Mouse (Mus musculus) stomach, embryonic 15.5 days (tissue): ENCODE results near the gene Sar1b. TPM values are rescaled to one million over a fixed set of nuclear protein-coding genes. Genes with fewer than 3 reads are reported as not detected.
"Not testable (repeated sequence)": the region's sequence is repeated elsewhere in the genome, so short reads cannot be mapped to it uniquely, and the experiment has no call there.

Experiments used
- ATAC-seq: fragments of 200-750 bp; cut with Nextera tagmentation; 2 replicates; pipeline ENCODE4 v1.8.0; 2017; ENCODE audit warnings: low read depth, moderate number of reproducible peaks, moderate TSS enrichment; ENCODE audit not compliant: insufficient read depth, low FRiP score
- H3K27ac ChIP-seq: fragments of 300-500 bp; sonication (generic); 2 replicates; pipeline ENCODE4 v1.5.1; 2015; ENCODE audit warnings: mild to moderate bottlenecking, inconsistent platforms
- H3K27me3 ChIP-seq: fragments of 300-500 bp; sonication (generic); replicated peaks from 2 replicates; pipeline ENCODE4 v1.6.1; 2015; ENCODE audit warnings: inconsistent platforms
- H3K36me3 ChIP-seq: fragments of 300-500 bp; sonication (generic); 2 replicates; pipeline ENCODE4 v1.6.1; 2015; ENCODE audit warnings: inconsistent platforms
- H3K4me1 ChIP-seq: fragments of 300-500 bp; sonication (generic); 2 replicates; pipeline ENCODE4 v1.6.1; 2015; ENCODE audit warnings: inconsistent platforms
- H3K4me2 ChIP-seq: fragments of 300-500 bp; sonication (generic); 2 replicates; pipeline ENCODE4 v1.6.1; 2015; ENCODE audit warnings: mild to moderate bottlenecking, inconsistent platforms
- H3K4me3 ChIP-seq: fragments of 300-500 bp; sonication (generic); replicated peaks from 2 replicates; pipeline ENCODE4 v1.5.1; 2015; ENCODE audit warnings: inconsistent platforms
- H3K9ac ChIP-seq: fragments of 300-500 bp; sonication (generic); 2 replicates; pipeline ENCODE4 v1.6.1; 2015; ENCODE audit warnings: inconsistent platforms
- H3K9me3 ChIP-seq: fragments of 300-500 bp; sonication (generic); 2 replicates; pipeline ENCODE4 v1.6.1; 2016; ENCODE audit warnings: inconsistent platforms
- WGBS: fragments of 180-500 bp; shearing (Covaris S2); methylation state at CpG from one replicate; pipeline ENCODE4 v1.1.7; 2015; 5-methylcytosine and 5-hydroxymethylcytosine counted together
- polyA plus RNA-seq: library from polyadenylated mRNA; unstranded; fragments of >200 nt; fragmentation: Nextera tagmentation; extraction: Ambion mirVana; gene quantifications from 2 replicates; pipeline ENCODE4 v1.2.1, GENCODE M21; 2015

Sar1b gene
- polyA plus RNA-seq, 1 experiment from 2014 or later: 115 TPM

GRCm38 (mm10) chr11:51782721-51783120 is 19.2 kb downstream of the Sar1b start:
- Histone ChIP-seq H3K9ac (no peak overlapping the region), H3K36me3 (peaks cover 18% of the 10 kb centered on the region), H3K4me3 (no peak overlapping the region), H3K27me3 (no peaks in the 10 kb centered on the region), H3K4me1 (no peaks in the 10 kb centered on the region), H3K9me3 (no peaks in the 10 kb centered on the region), H3K4me2 (no peak overlapping the region), H3K27ac (no peak overlapping the region)
- 86% methylated on average over 6 of the region's 6 CpGs for WGBS
- ATAC-seq: no peak

- ATAC-seq: no peak
- 94% methylated on average over 6 of the region's 6 CpGs for WGBS
- Histone ChIP-seq H3K4me3 (no peak overlapping the region), H3K27ac (no peak overlapping the region), H3K4me2 (no peak overlapping the region), H3K9me3 (no peaks in the 10 kb centered on the region), H3K36me3 (peaks cover 26% of the 10 kb centered on the region), H3K4me1 (no peaks in the 10 kb centered on the region), H3K9ac (no peak overlapping the region), H3K27me3 (no peaks in the 10 kb centered on the region)
Observed at GRCm38 (mm10) chr11:51785926-51786325, 22.4 kb downstream of the Sar1b start.

DNA sequence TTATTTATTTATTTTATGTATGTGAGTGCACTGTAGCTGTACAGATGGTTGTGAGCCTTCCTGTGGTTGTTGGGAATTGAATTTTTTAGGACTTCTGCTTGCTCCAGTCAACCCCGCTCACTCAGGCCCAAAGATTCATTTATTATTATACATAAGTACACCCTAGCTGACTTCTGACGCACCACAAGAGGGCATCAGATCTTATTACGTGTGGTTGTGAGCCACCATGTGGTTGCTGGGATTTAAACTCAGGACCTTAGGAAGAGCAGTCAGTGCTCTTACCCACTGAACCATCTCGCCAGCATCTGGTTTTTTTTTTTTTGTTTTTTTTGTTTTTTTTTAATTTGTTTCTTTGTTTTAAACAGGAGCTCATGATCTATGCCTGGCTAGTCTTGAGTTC is 26.2 kb downstream of the Sar1b start:
- H3K4me1 ChIP-seq, H3K9me3 ChIP-seq, H3K4me2 ChIP-seq, ATAC-seq, H3K27me3 ChIP-seq, H3K9ac ChIP-seq, H3K27ac ChIP-seq, H3K4me3 ChIP-seq: not testable (repeated sequence)
- H3K36me3 ChIP-seq: peaks cover 26% of the 10 kb centered on the region
- 87% methylated on average over 4 of the region's 4 CpGs for WGBS

GRCm38 (mm10) chr11:51790662-51791061 is 27.2 kb downstream of the Sar1b start:
- Histone ChIP-seq H3K9me3 (no peaks in the 10 kb centered on the region), H3K9ac (no peak overlapping the region), H3K4me1 (no peaks in the 10 kb centered on the region), H3K27ac (no peak overlapping the region), H3K4me2 (no peak overlapping the region), H3K36me3 (peaks cover 23% of the 10 kb centered on the region), H3K4me3 (no peak overlapping the region), H3K27me3 (no peaks in the 10 kb centered on the region)
- 93% methylated on average over 7 of the region's 7 CpGs for WGBS
- no peak for ATAC-seq

GRCm38 (mm10) chr11:51796272-51796671 is 32.8 kb downstream of the Sar1b start:
- no peaks in the 10 kb centered on the region for H3K9me3 ChIP-seq
- no peak for ATAC-seq
- no peaks in the 10 kb centered on the region for H3K27me3 ChIP-seq
- H3K4me3 ChIP-seq: no peak overlapping the region
- H3K36me3 ChIP-seq: 0 out of 2 replicates have a peak, but pooled peaks cover 7% of the 10 kb centered on the region
- H3K9ac ChIP-seq: no peak overlapping the region
- no peaks in the 10 kb centered on the region for H3K4me1 ChIP-seq
- no peak overlapping the region for H3K27ac ChIP-seq
- H3K4me2 ChIP-seq: no peak overlapping the region
- WGBS: 59% methylated on average over 4 of the region's 4 CpGs

DNA sequence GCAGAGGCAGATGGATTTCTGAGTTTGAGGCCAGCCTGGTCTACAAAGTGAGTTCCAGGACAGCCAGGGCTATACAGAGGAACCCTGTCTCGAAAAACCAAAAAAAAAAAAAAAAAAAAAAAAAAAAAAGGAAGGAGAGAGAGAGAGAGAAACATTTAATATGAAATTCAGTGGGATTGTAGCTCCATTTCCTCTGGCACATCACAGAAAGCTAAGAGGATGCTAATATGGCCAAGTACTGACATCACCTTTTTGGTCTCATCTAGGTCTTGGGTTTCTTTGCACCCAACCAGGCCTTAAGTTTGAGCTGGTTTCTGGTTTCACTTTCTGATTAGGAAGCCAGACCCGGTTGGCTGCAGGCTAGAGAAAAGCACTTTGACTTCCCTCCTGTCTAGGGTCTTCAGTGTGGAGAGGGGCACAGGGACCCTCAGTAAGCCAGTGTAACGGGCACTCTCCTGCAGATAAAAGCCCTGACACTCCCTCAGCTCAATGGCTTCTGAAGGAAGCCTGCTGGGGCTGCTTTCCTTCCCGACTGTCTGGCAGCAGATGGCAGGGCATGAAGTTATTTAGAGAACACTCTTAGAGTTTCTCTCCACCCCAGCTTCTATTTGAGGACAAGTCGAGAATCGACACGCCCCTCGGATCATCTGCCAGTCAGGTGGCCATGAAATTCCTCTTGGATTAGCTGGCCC is 37.3 kb downstream of the Sar1b start:
- ATAC-seq: no peak
- Histone ChIP-seq H3K9ac (no peak overlapping the region), H3K4me3 (no peak overlapping the region), H3K9me3 (no peaks in the 10 kb centered on the region), H3K4me2 (no peak overlapping the region), H3K27ac (no peak overlapping the region), H3K36me3 (no peaks in the 10 kb centered on the region), H3K4me1 (no peaks in the 10 kb centered on the region), H3K27me3 (no peaks in the 10 kb centered on the region)
- 37% methylated on average over 8 of the region's 8 CpGs for WGBS

DNA sequence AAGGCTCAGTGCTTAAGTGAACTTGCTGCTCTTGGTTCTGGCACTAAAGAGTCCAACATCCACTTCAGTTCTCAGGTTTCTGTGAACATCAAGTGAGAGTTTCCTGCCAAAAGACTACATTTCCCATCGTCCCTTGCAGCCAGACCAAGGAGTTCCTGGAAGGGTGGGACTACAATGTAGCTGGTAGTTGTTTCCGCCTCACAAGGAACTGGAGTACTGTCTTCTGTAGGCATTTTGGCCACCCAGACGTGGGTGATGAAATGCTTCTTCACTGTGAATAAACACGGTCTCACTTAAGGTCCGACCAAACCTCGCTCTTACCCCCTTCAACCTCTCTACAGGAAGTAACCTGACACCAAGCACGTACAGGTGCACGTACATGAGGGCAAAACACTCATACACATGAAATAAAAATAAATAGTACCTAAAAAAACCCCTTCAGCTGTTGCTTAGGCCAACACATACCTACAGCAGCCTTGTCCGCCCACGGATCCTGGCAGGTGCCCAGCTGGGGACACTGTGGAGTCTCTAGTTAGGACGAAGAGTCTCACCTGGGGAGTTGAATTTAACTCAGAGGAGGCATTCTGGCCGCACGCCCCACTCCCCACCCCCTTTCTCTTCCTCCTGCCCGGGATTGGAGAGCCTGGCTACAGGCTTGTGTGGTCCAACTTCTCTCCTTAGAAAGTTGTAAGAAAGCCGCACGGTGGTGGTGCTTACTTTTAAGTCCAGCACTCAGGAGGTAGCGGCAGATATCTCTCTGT is 41.9 kb downstream of the Sar1b start:
- peak overlapping the region; percentile 70; the same call in 1 of the 2 replicates for H3K27ac ChIP-seq
- 15% methylated on average over 17 of the region's 17 CpGs for WGBS
- peak; percentile 79 for ATAC-seq

DNA sequence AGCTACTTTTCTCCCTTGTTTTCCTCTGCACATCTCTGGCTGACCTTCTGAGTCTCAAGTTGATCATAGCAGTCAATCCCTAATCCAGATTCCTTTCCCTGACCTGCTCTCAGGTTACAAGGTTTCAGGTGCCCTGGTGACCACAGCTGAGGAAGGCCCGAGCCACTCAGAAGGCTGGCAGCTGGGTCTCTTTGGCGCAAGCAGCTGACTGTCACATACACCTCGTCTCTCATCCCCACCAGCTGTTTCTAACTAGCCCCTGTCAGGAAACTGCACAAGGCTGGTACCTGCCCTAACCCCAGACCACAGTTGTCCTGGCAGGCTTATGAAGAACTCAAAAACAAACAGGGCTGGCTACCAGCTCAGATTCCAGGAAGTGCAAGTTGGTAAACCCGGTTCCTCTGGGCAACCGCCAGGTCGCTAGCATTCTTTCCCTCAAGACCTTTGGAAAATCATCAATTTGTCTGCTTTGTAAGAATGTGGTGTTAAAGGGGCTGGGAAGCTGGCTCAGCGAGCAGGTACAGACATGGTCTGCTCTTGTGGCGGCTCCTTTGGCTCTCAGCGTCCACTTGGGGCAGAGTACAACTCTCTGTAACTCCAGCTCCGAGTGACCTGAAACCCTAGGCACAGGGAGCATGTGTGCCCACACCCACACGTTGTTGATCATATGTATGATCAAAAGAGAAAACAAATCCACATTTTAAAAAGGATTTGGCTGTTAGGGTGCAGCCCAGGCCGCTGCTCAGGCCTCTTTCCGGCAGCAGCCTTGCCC is 43.8 kb downstream of the Sar1b start:
- 42% methylated on average over 13 of the region's 13 CpGs for WGBS
- H3K4me1 ChIP-seq: no peaks in the 10 kb centered on the region
- no peak overlapping the region for H3K4me3 ChIP-seq
- no peaks in the 10 kb centered on the region for H3K36me3 ChIP-seq
- no peaks in the 10 kb centered on the region for H3K27me3 ChIP-seq
- H3K9me3 ChIP-seq: no peaks in the 10 kb centered on the region
- H3K27ac ChIP-seq: no peak overlapping the region
- no peak overlapping the region for H3K9ac ChIP-seq
- no peak overlapping the region for H3K4me2 ChIP-seq
- no peak for ATAC-seq

More for the DNA sequence above, 41.9 kb downstream of the Sar1b start:
- H3K4me3 ChIP-seq: peak overlapping the region; percentile 50
- no peaks in the 10 kb centered on the region for H3K36me3 ChIP-seq
- H3K9ac ChIP-seq: no peak overlapping the region
- no peaks in the 10 kb centered on the region for H3K4me1 ChIP-seq
- peak overlapping the region; percentile 56 for H3K4me2 ChIP-seq
- H3K9me3 ChIP-seq: no peaks in the 10 kb centered on the region
- no peaks in the 10 kb centered on the region for H3K27me3 ChIP-seq

DNA sequence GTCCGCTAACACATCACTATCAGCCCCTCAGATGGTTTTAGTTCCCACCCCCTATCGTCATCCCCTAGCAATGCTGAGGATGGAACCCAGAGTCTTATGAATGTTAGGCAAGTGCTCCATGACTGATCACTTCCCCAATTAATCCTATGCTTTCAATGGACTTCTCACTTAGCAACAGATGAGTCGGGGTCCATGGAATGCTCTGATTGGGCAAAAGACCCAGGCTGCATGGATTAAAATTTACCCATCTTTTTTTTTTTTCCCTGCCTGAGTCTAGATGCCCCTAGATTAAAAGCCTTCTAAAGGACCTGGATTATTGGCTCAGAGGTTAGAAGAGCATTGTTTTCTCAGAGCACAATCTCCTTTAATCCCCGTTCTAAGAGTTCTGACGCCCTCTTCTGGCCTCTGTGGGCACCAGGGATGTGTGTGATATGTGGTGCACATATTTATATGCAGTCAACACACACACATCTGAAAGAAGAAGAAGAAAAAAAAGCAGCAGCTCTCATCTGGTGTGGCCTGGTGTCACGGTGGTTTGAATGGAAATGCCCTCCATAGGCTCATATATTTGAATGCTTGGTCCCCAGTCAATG is 46.2 kb downstream of the Sar1b start:
- 59% methylated on average over 6 of the region's 6 CpGs for WGBS
- no peak overlapping the region for H3K27ac ChIP-seq

DNA sequence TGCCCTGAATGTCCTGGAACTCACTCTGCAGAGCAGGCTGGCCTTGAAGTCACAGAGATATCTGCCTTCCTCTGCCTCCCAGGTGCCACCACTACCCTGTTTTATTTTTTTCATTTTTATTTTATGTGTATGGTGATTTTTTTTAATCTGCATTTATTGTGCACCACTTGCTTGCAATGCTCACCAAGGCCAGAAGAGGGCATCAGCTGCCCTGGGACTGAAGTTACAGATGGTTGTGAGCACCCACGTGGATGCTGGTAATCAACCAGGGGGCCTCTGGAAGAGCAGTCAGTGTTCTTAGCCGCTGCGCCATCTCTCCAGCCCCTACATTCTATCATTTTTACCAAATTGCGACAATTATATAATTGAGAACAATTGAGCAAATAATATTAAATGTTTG is 47.7 kb downstream of the Sar1b start:
- Histone ChIP-seq H3K27ac (no peak overlapping the region), H3K36me3 (peaks cover 4% of the 10 kb centered on the region; the same call in 1 of the 2 replicates), H3K9me3 (no peaks in the 10 kb centered on the region), H3K9ac (no peak overlapping the region), H3K4me1 (no peaks in the 10 kb centered on the region), H3K4me2 (no peak overlapping the region), H3K27me3 (no peaks in the 10 kb centered on the region), H3K4me3 (no peak overlapping the region)
- WGBS: 84% methylated on average over 4 of the region's 4 CpGs
- ATAC-seq: no peak

More for the DNA sequence above, 46.2 kb downstream of the Sar1b start:
- Histone ChIP-seq H3K4me1 (no peaks in the 10 kb centered on the region), H3K4me3 (no peak overlapping the region), H3K36me3 (no peaks in the 10 kb centered on the region; the same call in 1 of the 2 replicates), H3K9me3 (no peaks in the 10 kb centered on the region), H3K4me2 (no peak overlapping the region), H3K9ac (no peak overlapping the region), H3K27me3 (no peaks in the 10 kb centered on the region)
- ATAC-seq: no peak

DNA sequence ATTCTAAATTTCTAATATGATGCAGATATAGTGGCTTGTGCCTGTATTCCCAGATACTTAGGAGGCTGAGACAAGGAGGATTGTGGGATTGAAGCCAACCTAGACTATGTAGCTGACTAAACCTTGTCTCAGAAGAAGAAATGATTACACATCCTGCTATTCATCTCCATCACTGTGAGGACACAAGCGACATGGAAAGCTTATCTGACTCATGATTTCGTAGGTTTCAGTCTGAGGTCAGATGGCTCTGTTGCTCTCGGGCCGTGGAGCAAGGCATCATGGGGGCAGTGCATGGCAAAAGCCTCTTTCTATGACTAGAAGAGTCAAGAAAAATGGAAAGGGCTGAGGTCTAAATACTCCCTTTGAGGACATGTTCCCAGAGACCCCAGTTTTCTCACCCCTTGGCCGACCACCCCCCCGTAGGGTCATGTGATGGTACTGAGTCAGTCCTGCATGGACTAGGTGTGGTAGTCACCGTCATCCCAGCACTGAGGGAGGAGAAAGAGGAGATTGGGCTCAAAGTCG is 48.6 kb downstream of the Sar1b start:
- WGBS: 88% methylated on average over 8 of the region's 8 CpGs

More for the DNA sequence above, 48.6 kb downstream of the Sar1b start:
- ATAC-seq: no peak
- Histone ChIP-seq H3K4me2 (no peak overlapping the region), H3K36me3 (peaks cover 5% of the 10 kb centered on the region; the same call in 1 of the 2 replicates), H3K9me3 (no peaks in the 10 kb centered on the region), H3K27ac (no peak overlapping the region), H3K27me3 (no peaks in the 10 kb centered on the region), H3K4me1 (no peaks in the 10 kb centered on the region), H3K4me3 (no peak overlapping the region), H3K9ac (no peak overlapping the region)
